Mouse (Mus musculus): ENCODE data around the gene Ctdspl2. TPM values are rescaled to one million over a fixed set of nuclear protein-coding genes. Genes with fewer than 3 reads are reported as not detected.

Ctdspl2 gene
- total RNA-seq, 2 experiments from 2014 or later = 46.1 to 57.0 TPM

DNA sequence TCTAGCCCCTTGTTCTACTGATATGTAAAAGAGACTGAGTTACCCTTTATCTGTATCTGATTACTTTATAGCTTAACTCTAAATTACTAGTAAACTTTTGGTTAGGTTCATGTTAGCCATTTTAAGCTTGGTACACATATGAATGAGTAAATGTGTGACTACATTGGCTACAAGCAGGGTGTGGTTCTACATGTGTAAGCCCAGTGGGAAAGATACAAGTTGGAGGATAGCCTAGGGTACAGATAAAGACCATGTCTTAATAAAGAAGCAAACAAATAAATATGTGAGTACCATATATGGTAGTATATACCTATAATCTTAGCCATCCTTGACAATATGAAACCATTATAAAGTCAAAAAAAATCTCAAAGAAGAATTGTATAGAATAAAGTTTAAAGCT lies 88.1 kb downstream of the Ctdspl2 start:
- intact Hi-C loops (cut with DNase I) = no loop called here
- DNase-seq = no peak

GRCm38 (mm10) chr2:122059365-122060115 lies 103.7 kb downstream of the Ctdspl2 start:
- DNase-seq = peak; percentile 19
- intact Hi-C loops (cut with DNase I) = no loop called here

Small RNA genes within 50 kb of the gene (microRNA-seq; reads per million reads assigned to microRNA genes)
- not detected for gene Gm47314

Other genes starting within 250 kb of the Ctdspl2 start
- 10 to 100 TPM; 55.1 to 60.1 TPM for gene Frmd5, start 148.9 kb upstream of the Ctdspl2 start, total RNA-seq (2021)
- gene Casc4, start 89.0 kb upstream of the Ctdspl2 start, total RNA-seq (2021) = 100 to 1,000 TPM; 141 TPM
- gene Mageb3, start 91 bp downstream of the Ctdspl2 start, total RNA-seq (2021) = under 1 TPM; 0.44 to 0.68 TPM
- 10 to 100 TPM; 17.4 to 18.7 TPM for gene Eif3j1, start 72.5 kb downstream of the Ctdspl2 start, total RNA-seq (2021)
- 10 to 100 TPM; 23.3 to 23.7 TPM for gene Spg11, start 162.4 kb downstream of the Ctdspl2 start, total RNA-seq (2021)
- gene B2m, start 191.7 kb downstream of the Ctdspl2 start, total RNA-seq (2021) = 10 to 100 TPM; 38.3 to 42.6 TPM
- gene Trim69, start 204.7 kb downstream of the Ctdspl2 start, total RNA-seq (2021) = not detected
- gene Patl2, start 230.2 kb downstream of the Ctdspl2 start, total RNA-seq (2021) = not detected
- gene Terb2, start 230.3 kb downstream of the Ctdspl2 start, total RNA-seq (2021) = not detected